Mouse (Mus musculus): ENCODE results near the gene Mfsd2a.

The Mfsd2a gene

DNA sequence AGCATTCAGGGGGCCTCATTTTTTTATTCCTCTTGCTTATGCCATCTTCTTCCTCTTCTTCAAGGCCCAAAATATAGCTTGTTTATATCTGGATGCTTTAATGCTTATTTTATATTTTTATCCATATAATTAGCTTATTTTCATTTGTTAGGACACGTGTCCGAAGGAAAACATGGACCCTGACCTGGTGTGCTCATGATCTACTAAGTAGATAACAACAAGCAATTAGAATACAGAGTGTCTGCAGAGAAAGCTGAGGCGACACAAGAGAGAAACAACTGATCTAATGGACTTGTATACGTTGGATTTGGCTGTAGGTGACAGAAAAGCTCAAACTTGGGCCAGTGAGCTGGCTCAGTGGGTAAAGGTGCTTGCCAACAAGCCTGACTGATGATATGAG lies 15.9 kb upstream of the Mfsd2a start:
- DNase-seq: no peak

DNA sequence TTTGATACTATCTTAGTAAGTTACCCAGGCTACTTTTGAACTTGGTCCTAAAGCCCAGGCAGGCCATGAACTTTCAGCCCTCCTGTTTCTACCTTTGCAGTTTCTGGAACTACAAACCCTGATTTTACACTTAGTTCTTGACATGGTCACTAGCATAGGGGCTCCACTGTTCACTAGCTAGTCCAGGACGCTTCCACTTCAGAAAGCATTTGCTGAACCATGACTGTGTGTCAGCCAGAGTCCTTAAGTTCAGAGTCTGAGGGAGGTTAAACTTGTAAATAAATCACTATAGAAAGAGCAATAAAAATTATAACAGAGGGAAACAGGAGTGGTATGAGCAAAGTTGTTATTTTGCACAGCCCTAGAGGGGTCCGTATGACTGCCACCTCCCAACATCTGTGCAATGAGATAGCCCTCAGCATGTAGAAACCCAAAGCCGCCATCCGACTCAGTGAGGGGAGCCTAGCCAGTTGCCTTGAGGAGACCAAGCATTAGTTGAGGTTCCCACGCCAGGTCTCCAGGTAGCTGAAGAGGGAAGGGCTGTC lies 14.1 kb upstream of the Mfsd2a start:
- DNase-seq: peak; percentile 45

DNA sequence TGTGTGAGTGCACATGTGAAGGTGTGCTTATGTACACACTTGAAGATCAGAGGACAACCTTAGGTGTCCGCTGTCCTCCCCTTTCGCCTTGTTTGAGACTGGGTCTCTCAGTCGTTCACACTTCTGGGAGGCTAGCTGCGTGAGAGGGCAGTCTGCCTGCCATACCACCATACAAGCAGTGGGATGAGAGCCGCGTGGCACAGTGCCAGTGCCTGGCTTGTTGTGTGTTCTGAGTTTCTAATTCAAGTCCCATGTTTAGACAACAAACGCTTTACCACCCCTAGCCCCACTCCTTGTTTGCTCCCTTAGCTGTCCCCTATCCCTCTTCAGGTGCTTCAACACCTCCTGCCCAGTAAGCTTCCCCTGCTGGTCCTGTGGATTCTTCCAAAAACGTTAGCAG lies 11.1 kb upstream of the Mfsd2a start:
- DNase-seq: no peak

DNA sequence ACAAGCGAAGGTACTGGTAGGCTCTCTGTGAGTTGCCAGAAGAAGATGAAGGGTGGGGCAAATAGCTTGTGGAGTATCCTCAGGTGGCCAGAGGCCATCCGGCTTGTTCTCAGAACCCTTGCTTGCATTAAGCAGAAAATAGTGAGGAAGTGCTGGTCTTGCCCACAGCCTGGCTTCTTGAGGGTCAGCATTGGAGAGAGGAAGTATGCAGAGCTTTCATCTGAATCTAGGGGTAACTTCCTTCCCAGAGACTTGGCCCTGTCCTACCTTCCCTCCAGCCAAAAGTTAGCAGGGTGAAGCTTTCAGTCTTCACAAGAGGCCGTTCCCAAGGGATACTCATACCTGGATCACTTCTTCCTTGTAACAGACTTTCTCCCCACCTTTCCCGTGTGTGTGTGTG lies 10.7 kb upstream of the Mfsd2a start:
- no peak for DNase-seq

DNA sequence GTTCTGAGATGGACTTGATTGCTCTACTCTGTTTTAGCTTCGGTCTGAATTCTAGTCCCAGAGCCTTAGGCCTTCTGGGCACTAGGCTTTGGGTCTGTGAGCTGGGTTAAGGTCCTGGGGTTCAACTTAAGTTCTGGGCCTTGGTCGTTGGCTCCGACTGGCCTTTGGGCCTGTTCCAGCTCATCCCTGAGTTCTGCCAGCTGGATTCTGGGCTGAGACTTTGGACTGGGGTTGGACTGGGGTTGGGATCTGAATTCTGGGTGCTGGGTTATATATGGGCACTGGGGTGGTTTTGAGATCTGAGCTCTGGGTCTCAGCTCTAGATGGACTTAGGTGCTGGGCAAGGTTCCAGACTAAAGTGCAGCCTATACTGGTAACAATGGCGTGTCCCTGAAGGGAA lies 10.2 kb upstream of the Mfsd2a start:
- peak; percentile 51 for DNase-seq

DNA sequence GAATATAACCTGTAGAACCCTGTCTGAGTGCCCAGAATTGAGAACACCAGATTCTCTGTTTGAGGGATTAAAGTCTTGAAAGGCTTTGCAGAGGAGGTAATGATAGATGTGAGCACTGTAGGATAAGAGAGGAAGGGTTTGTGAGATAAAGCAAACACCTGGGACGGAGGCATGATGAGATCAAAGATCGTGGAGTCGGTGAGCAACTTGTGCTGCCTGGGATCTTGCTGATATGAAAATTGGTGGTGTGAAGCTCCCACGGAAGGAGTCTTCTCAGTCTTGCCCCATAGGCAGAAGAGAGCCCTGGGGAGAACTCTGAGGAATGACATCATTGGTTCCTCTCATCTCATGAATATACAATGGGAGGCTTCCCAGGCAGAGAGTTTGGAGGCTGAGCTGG lies 7.1 kb upstream of the Mfsd2a start:
- DNase-seq: no peak

DNA sequence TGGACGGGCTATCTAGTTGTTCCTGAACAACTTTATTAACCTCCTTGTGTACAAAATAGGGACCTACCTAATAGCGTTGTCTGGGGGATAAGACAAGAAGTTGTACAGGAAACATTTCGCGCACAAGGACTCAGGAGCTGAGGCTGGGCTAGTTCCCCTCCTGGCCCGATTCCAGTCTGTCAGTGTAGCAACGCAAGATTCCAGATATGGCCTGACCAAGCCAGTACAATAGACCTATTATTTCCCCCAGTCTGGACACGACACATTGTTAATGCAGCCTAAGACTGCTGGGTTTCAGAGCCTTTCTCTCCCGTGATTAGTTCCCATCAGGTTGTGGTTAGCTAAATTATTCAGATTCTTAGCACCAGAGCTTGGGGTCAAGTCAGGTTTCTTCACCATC lies 1.8 kb upstream of the Mfsd2a start:
- DNase-seq: no peak

DNA sequence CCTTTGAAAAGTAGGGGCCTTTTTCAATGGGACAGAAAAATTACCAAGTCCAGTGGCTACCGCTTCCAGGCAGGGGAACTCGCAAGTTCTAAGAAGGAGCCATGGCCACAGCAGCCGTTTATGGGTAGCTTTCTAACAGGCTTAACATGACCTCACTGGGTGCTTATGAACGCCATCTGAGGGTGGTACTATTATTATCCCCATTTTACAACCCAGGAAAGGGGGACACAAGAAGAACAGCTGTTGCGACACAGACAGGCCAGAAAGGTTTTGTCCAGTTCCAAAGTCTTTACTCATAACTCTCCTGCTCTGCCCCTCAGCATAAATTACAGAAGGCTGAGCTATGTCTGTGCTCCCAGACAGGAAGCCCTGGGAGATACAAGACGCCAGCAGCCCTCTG lies 601 bp upstream of the Mfsd2a start:
- DNase-seq: no peak

DNA sequence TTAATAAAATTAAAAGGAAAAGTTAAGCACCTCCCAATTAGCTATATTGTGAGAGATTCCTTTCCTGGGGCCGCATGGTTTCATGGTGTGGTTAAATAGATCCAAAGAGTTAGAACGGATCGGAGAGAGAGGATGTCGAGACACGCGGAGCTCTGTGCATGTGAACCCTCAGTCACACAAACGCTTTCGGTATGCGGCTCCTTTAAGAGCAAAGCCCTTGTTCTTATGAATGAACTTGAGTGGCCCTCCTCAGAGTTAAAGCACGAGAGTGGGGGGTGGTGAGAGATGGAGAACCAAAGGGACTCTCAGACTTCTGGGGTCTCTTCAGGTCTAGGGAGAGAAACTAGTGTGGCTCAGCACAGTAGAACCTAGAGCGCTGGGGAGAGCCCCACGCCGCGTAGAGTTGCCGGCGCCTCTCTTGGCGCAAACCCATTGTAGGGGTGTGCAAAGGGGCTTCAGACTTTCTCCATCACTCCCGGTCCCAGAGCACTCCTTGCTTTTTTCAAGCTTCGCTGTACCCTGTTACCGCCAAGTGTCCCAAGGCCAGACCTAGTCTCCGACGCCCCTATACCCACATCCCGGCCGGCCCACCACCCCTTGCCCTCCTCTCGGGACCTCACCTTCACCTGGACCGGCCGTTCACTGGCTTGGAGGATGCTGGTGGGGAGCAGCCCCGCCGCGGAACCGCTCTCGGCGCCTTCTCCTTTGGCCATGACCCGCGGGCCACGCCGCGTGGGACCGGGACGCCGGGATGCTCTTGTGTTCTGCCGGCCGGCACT lies 478 bp downstream of the Mfsd2a start:
- DNase-seq: no peak

DNA sequence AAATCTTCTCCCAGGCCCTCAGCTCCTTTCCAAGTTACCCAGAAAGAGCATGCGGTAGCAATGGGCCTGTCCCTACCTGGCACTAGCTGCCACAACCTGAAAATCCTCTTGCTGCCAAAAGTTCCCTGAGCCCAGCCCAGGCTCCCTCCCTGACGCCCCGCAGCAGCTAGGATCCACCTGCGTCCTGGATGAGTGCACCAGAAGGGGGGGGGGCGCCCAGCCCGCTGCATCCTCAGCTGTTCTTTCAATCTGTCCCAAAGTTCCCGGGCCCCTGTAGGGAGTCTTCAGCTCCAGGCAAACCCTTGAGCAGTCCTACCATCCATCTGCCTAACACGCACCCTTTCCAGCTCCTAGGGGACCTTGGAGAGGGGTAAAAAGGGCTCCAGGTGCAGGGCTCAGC lies 1.2 kb downstream of the Mfsd2a start:
- DNase-seq: no peak

DNA sequence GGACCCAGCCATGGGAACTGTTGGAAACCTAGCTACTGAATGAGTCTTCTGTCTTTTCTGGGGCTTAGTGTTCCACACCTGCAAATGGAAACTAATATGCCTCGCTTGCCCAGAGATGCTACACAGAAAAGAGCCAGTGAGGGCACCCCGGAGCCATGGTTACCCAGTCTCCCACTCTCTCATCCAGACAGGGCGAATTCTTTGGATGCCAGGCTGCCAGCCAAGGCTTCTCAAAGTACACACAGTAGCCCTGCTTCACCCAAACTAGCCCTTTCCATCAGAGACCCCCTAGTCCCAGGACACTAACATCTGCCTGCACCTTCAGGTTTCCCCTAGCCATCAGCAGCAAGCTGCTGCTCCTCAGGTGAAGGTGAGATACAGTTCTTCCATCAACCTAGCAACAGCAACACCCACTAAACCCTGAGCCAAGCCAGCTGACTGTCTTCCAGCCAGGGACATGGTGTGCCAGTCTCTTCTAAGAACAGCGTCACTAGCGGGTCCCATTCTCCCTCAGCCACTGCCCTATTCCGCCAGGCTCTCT lies 2.4 kb downstream of the Mfsd2a start:
- DNase-seq: no peak

DNA sequence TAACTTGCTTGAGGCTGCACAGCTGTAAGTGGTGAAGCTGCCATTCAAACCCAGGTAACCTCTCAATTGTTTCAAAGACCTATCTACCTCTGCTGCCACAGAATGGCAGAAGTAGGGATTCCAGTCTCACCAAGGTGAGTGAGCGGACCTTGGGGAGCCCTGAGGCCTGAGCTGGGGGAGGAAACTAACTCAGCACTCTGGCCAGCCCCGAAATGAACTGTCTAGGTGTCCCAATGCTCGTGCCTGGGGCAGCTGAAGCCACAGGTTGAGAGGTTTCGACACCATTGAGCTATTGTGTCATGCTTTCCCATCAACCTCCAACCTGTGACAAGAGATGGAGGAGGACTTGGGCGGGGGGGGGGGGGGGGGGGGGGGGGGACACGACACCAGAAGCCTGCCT lies 4.7 kb downstream of the Mfsd2a start:
- DNase-seq: no peak

DNA sequence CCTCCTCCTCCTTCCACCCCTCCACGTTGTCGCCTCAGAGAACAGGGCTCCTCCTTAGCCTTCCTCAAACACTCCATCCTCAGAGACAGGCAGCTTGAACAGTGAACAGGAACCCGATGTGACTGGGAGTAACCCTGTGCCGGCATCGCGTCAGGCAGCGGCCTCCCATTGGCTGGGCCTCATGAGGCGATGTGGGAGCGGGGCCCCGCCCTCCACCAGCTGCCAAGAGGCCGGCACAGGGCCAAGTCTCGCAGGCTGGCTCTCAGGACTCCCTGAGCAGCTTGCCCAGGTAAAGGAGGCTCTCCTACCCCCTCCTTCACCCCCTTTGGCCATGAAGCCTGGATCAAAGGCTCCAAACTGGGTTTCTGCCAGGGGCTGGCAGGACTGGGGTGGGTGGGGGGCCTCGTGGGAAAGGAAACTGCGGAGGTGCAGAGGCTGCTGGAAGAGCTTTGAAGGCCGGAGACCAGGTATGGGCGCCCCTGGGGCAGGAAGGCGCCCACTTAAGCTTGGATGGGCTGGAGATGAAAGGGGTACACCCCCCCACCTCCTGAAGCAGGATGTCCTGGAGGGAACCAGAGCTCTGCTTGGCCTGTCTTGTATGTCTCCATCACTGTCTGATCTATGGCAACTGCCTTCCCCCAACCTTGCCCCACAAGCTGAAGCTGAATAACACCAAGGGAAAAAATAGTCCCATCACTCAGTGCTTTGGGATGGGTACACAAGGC lies 5.4 kb downstream of the Mfsd2a start:
- peak; percentile 94 for DNase-seq

DNA sequence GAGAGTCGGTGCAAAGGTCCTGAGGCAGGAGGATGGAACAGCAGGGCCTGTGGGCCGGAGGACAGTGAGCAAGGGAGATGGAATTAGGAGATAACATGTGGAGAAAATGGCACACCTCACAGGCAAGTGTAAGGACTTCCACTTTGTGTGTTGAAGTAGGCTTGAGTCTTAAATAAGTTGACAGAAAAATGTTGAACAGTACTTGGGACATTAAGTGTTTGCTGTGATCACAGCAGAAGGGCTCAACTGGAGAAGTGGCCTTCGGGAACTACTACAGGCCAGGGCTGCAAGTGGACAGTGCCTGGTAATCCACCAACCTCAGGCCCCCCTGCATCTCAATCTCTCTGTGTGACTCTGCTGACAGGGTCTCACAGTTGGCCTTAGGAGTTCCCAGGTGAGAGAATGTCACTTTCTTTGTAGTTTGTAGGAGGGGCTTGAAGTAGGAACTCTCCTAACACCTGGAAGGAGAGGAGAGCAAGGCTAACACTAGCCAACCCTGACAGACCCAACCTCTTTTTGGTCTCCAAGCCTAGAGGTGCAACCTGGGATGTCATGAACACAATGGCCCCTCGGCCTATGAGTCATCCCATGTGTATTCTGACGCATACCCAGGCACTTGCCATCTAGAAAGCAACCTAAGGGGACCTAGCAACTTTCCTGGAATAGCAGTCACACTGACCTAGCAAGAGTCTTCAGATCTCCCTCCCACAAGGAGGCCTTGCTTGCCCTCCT lies 6.1 kb downstream of the Mfsd2a start:
- DNase-seq: no peak

DNA sequence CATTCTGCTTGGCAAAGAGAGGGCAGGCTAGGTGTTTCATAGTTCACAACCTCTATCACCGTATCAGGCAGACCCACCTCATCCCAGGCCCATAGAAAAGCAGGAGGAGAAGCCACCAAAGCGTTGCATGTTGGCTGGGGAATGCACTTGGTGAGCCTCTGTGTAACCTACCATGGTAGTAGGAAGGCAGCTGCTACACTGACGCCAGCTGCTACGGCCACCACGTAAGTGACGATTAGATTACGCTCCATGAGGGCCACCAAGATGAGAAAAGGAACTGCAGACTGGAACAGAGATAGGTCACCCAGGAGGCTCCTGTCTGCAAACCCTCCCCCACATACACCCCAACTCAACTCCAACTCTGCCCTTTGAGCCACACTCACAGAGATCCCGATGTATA lies 11.9 kb downstream of the Mfsd2a start:
- DNase-seq: no peak

DNA sequence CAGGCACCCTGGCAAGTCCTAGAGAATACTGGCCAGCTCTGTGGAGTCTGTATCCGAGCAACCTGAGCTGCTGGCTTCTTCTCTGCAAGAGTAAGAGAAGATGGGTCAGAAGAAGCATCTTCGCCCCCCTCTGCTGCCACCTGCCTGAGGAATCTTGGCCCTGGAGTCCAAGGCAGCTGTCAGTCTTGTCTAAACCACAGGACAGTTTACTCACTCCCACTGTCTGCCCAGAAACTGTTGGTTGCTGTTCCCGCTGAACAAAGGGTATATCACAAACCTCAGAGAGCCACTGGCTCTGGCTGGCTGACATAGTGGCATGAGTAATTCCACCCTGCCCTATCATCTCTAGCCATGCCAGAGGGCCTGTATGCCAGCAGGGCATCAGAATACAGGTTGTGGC lies 13.8 kb downstream of the Mfsd2a start:
- no peak for DNase-seq

DNA sequence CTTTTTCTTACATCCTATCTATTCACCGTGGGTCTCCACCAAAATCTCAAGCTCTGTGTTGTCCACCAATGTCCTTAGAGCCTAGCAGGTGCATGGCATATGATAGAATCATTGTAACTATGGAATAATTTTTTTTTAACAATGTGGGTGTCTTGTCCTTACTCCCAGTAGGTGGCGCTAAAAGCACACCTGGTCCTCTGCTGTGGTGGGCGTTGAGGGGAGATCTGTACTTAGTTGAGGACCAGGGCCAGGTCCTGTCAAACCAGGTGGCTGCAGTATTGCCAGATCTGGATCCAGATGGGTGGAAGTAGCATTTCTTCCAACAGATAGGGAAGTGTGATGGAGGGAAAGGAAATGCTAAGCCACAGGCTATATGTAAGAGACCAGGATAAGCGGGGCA lies 16.6 kb downstream of the Mfsd2a start:
- DNase-seq: peak; percentile 31

DNA sequence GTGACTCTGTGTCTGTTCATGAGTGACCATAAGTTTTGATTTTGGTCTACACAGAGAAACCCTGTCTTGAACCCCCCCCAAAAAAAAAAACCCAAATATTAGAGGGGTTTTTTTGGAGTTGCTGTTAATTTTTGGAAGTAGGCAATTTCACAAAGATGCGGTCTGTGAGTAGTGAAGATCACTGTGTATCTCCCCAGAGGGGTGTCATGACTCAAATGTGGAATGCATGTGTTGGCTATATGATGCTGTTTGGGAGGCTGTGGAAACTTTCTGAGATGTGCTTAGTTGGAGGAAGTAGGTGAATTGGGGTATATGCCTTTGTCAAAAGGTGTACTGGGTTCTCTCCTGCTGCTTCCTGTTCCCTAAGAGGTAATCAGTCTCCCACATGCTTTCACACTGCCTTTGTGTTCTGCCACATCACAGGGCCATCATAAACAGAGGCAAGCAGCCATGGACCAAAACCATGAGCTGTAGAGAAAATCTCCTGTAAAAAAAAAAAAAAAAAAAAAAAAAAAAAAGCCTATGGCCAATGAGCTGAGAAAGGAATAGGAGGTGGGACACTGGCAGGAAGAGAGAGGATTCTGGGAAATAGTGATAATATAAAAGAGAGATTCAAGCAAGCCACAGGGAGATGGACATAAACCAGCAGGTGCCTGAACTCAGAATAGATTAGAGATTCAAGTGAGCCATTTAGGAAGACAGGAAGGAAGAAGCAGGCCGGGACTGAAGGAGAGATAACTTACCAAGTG lies 21.8 kb downstream of the Mfsd2a start:
- no peak for DNase-seq

DNA sequence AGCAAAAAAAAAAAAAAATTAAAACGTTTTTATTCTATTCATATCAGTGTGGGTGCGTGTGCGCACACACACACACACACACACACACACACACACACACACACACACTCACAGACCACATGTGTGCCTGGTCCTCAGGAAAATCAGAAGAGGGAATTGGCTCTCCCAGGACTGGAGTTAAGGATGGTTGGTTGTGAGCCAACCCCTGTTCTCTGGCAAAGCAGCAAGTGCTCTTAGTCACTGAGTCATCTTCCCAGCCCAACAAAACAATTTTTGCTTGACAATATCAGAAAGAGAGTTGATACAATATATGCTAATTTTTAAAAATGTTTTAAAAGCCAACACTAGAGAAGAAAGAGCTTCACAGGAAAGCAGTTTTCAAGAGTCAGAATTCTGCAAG lies 23.5 kb downstream of the Mfsd2a start:
- no peak for DNase-seq

DNA sequence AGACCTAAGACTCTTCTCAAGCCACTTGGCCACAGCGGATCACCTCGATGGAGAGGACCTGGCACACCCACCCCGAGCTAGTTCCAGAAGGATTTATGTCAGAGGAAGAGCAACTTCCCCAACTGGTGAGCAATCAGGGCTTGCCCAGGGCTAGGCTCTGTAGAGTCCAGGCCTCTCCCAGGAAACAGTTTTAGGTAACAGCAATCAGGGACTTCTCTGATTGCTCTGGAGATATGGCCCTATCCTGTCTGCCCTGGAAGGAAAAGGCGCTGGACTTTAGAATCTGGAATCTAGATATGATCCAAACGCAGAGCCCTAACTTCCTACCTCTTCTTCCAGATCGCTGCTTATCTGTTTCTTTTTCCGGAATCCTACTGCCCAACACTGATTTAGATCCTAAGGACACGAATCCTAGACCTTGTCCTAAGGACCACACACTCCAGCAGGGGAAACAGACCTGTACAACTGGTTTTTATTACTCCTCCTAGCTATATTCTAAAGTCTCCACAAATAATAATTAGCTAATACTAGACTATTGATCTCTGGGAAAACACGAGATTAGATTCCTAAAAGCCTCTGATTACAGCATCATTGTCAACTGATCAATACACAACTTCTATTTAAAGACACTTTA lies 25.4 kb downstream of the Mfsd2a start:
- no peak for DNase-seq

DNA sequence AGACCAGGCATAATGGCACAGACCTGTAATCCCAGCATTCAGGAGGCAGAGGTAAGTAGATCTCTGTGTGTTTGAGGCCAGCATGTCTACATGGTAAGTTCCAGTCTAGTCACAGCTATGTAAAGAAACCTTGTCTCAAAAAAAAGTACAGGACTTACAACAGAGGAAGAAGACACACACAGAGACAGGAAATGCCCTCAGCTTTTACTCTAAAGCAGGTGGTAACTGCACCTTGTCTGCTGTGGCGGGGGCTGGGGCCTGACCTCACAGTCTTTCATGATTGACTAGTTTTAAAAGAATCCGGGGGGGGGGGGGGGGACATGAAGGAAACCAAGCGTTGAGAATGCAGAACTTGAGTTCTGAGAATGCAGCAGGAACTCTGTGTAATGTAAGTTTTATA lies 27.1 kb downstream of the Mfsd2a start:
- DNase-seq: peak; percentile 27

DNA sequence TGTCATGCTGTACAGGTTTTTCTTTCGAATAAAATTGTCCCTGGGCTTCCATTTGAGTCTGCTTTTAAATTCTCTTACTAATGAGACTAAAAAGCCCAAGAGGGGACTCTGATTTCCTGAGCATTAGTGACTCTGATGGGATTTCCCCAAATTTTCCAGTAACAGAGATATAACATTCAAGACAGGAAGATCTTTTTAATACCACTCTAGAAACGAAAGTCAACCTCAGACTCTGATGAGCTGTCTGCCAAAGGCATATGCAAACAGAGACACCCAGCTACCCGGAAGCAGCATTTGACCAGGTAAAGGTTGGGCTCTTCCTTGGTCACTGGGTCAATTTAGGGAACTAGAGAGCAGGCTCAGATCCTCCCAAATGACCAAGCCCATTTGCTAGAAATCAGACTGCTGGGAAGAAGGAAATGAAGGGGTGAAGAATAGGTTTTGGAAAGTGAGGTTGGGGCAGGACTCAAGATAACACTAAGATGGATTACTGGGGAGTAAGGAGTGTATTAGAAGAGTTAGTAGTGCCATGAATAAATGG lies 27.9 kb downstream of the Mfsd2a start:
- no peak for DNase-seq

All from kidney, postnatal 14 days (tissue).